Mouse (Mus musculus): ENCODE results near the gene Itgb1bp2. TPM values are rescaled to one million over a fixed set of nuclear protein-coding genes. Genes with fewer than 3 reads are reported as not detected.

Gene Itgb1bp2
- polyA plus RNA-seq (2016; fragmentation: Nextera tagmentation; extraction: Ambion mirVana), result 7.2 and 7.9 TPM in 2 replicates

GRCm38 (mm10) chrX:101448886-101449475, at the start of gene Itgb1bp2:
TSS of gene Itgb1bp2 (plus strand) at chrX:101449088.
- H3K36me3 ChIP-seq, result peaks cover 46% of the 10 kb centered on the region
- H3K27ac ChIP-seq, result no peak within 1 kb of the TSS
- 67% methylated on average over 4 of the region's 4 CpGs for WGBS
- no peaks in the 10 kb centered on the region for H3K27me3 ChIP-seq
- H3K4me3 ChIP-seq, result no peak within 1 kb of the TSS
- H3K4me1 ChIP-seq, result no peaks in the 10 kb centered on the region
- ATAC-seq (ENCODE audit: insufficient number of reproducible peaks, insufficient read depth, low FRiP score, low TSS enrichment), result no peak
- no peak within 1 kb of the TSS for H3K4me2 ChIP-seq (replicated peaks)
- H3K9me3 ChIP-seq, result no peaks in the 10 kb centered on the region
- H3K9ac ChIP-seq, result no peak within 1 kb of the TSS

GRCm38 (mm10) chrX:101418946-101419724, 29.8 kb upstream of the Itgb1bp2 start:
- Histone ChIP-seq H3K27ac (peak overlapping the region; percentile 76), H3K9ac (peak overlapping the region; percentile 62), H3K4me2 (replicated peaks) (peak overlapping the region; percentile 63), H3K9me3 (no peaks in the 10 kb centered on the region), H3K4me1 (0 out of 2 replicates have a peak, but pooled peaks cover 11% of the 10 kb centered on the region), H3K4me3 (peak overlapping the region; percentile 52), H3K27me3 (peaks cover 11% of the 10 kb centered on the region; the same call in 1 of the 2 replicates), H3K36me3 (peaks cover 9% of the 10 kb centered on the region; the same call in 1 of the 2 replicates)
- WGBS, result 32% methylated on average over 34 of the region's 36 CpGs
- ATAC-seq (ENCODE audit: insufficient number of reproducible peaks, insufficient read depth, low FRiP score, low TSS enrichment), result no peak

- peak; percentile 92 for ATAC-seq (ENCODE audit: insufficient number of reproducible peaks, insufficient read depth, low FRiP score, low TSS enrichment)
Measured at GRCm38 (mm10) chrX:101419725-101420699, 28.9 kb upstream of the Itgb1bp2 start.

GRCm38 (mm10) chrX:101420700-101421095, 28.2 kb upstream of the Itgb1bp2 start, which contains the start of gene Zmym3:
TSS of gene Zmym3 (minus strand) at chrX:101420849.
- Histone ChIP-seq H3K9me3 (no peaks in the 10 kb centered on the region), H3K9ac (peak within 1 kb of the TSS; percentile 62), H3K4me2 (replicated peaks) (peak within 1 kb of the TSS; percentile 63), H3K36me3 (0 out of 2 replicates have a peak, but pooled peaks cover 1% of the 10 kb centered on the region), H3K4me3 (peak within 1 kb of the TSS; percentile 52), H3K27ac (peak within 1 kb of the TSS; percentile 76; the same call in 1 of the 2 replicates), H3K4me1 (0 out of 2 replicates have a peak, but pooled peaks cover 11% of the 10 kb centered on the region), H3K27me3 (peaks cover 10% of the 10 kb centered on the region; the same call in 1 of the 2 replicates)
- 33% methylated on average over 4 of the region's 4 CpGs for WGBS
- no peak for ATAC-seq (ENCODE audit: insufficient number of reproducible peaks, insufficient read depth, low FRiP score, low TSS enrichment)

More at GRCm38 (mm10) chrX:101419725-101420699, 28.9 kb upstream of the Itgb1bp2 start:
- Histone ChIP-seq H3K4me3 (peak overlapping the region; percentile 52), H3K4me1 (0 out of 2 replicates have a peak, but pooled peaks cover 11% of the 10 kb centered on the region), H3K9ac (peak overlapping the region; percentile 62), H3K27me3 (peaks cover 11% of the 10 kb centered on the region; the same call in 1 of the 2 replicates), H3K4me2 (replicated peaks) (peak overlapping the region; percentile 63), H3K27ac (peak overlapping the region; percentile 76), H3K9me3 (no peaks in the 10 kb centered on the region), H3K36me3 (0 out of 2 replicates have a peak, but pooled peaks cover 8% of the 10 kb centered on the region)
- 15% methylated on average over 54 of the region's 54 CpGs for WGBS

GRCm38 (mm10) chrX:101423462-101423861, 25.4 kb upstream of the Itgb1bp2 start:
- no peak for ATAC-seq (ENCODE audit: insufficient number of reproducible peaks, insufficient read depth, low FRiP score, low TSS enrichment)
- Histone ChIP-seq H3K9ac (no peak overlapping the region), H3K9me3 (no peaks in the 10 kb centered on the region), H3K4me2 (replicated peaks) (no peak overlapping the region), H3K27ac (no peak overlapping the region), H3K36me3 (no peaks in the 10 kb centered on the region), H3K4me3 (no peak overlapping the region), H3K27me3 (peaks cover 4% of the 10 kb centered on the region; the same call in 1 of the 2 replicates), H3K4me1 (0 out of 2 replicates have a peak, but pooled peaks cover 4% of the 10 kb centered on the region)
- 83% methylated on average over 2 of the region's 2 CpGs for WGBS

GRCm38 (mm10) chrX:101427774-101428173, 21.1 kb upstream of the Itgb1bp2 start:
- Histone ChIP-seq H3K4me2 (replicated peaks) (no peak overlapping the region), H3K9ac (no peak overlapping the region), H3K27me3 (no peaks in the 10 kb centered on the region; the same call in 1 of the 2 replicates), H3K36me3 (0 out of 2 replicates have a peak, but pooled peaks cover 8% of the 10 kb centered on the region), H3K27ac (no peak overlapping the region), H3K4me3 (no peak overlapping the region), H3K4me1 (no peaks in the 10 kb centered on the region), H3K9me3 (no peaks in the 10 kb centered on the region)
- ATAC-seq (ENCODE audit: insufficient number of reproducible peaks, insufficient read depth, low FRiP score, low TSS enrichment), result no peak
- 0% methylated on average over 1 of the region's 1 CpGs for WGBS

GRCm38 (mm10) chrX:101428785-101429141, 20.1 kb upstream of the Itgb1bp2 start:
- Histone ChIP-seq H3K4me1 (no peaks in the 10 kb centered on the region), H3K9ac (no peak overlapping the region), H3K27me3 (no peaks in the 10 kb centered on the region; the same call in 1 of the 2 replicates), H3K27ac (peak overlapping the region; percentile 79), H3K9me3 (no peaks in the 10 kb centered on the region), H3K36me3 (0 out of 2 replicates have a peak, but pooled peaks cover 10% of the 10 kb centered on the region), H3K4me3 (peak overlapping the region; percentile 57), H3K4me2 (replicated peaks) (peak overlapping the region; percentile 38)
- ATAC-seq (ENCODE audit: insufficient number of reproducible peaks, insufficient read depth, low FRiP score, low TSS enrichment), result no peak
- 27% methylated on average over 7 of the region's 7 CpGs for WGBS

- ATAC-seq (ENCODE audit: insufficient number of reproducible peaks, insufficient read depth, low FRiP score, low TSS enrichment), result peak; percentile 95
- H3K27me3 ChIP-seq, result no peaks in the 10 kb centered on the region; the same call in 1 of the 2 replicates
- H3K4me3 ChIP-seq, result peak within 1 kb of the TSS; percentile 57
- WGBS, result 12% methylated on average over 46 of the region's 51 CpGs
- peak within 1 kb of the TSS; percentile 84 for H3K9ac ChIP-seq
- H3K27ac ChIP-seq, result peak within 1 kb of the TSS; percentile 96
- no peaks in the 10 kb centered on the region for H3K9me3 ChIP-seq
- no peaks in the 10 kb centered on the region for H3K4me1 ChIP-seq
- peak within 1 kb of the TSS; percentile 52 for H3K4me2 ChIP-seq (replicated peaks)
- H3K36me3 ChIP-seq, result 0 out of 2 replicates have a peak, but pooled peaks cover 10% of the 10 kb centered on the region
Measured at GRCm38 (mm10) chrX:101429142-101429949, 19.5 kb upstream of the Itgb1bp2 start, which contains the start of gene Nono. TSS of gene Nono (plus strand) at chrX:101429318.

- Histone ChIP-seq H3K9ac (peak overlapping the region; percentile 84), H3K27me3 (no peaks in the 10 kb centered on the region; the same call in 1 of the 2 replicates), H3K4me3 (peak overlapping the region; percentile 57), H3K4me2 (replicated peaks) (peak overlapping the region; percentile 52), H3K36me3 (0 out of 2 replicates have a peak, but pooled peaks cover 10% of the 10 kb centered on the region), H3K27ac (peak overlapping the region; percentile 96), H3K4me1 (no peaks in the 10 kb centered on the region), H3K9me3 (no peaks in the 10 kb centered on the region)
- WGBS, result 33% methylated on average over 14 of the region's 14 CpGs
- ATAC-seq (ENCODE audit: insufficient number of reproducible peaks, insufficient read depth, low FRiP score, low TSS enrichment), result no peak
Measured at GRCm38 (mm10) chrX:101429976-101430375, 18.9 kb upstream of the Itgb1bp2 start.

GRCm38 (mm10) chrX:101451147-101451546, 2.3 kb downstream of the Itgb1bp2 start:
- Histone ChIP-seq H3K36me3 (peaks cover 28% of the 10 kb centered on the region), H3K27me3 (no peaks in the 10 kb centered on the region), H3K9ac (no peak overlapping the region), H3K4me1 (no peaks in the 10 kb centered on the region), H3K4me3 (no peak overlapping the region), H3K9me3 (no peaks in the 10 kb centered on the region), H3K4me2 (replicated peaks) (no peak overlapping the region), H3K27ac (no peak overlapping the region)
- WGBS, result 64% methylated on average over 1 of the region's 1 CpGs
- ATAC-seq (ENCODE audit: insufficient number of reproducible peaks, insufficient read depth, low FRiP score, low TSS enrichment), result no peak

Measured in embryonic facial prominence, embryonic 12.5 days (tissue).